Mouse (Mus musculus): ENCODE measurements around the gene Pramel1.
"Not testable (repeated sequence)": the region's sequence is repeated elsewhere in the genome, so short reads cannot be mapped to it uniquely, and the experiment has no call there.

GRCm38 (mm10) chr4:143345491-143345890, 48.7 kb upstream of the Pramel1 start:
- TF ChIP-seq POLR2A (IDR thresholded peaks at IDR 0.05; ENCODE audit: control insufficient read depth, low read depth, low read length); CTCF (IDR thresholded peaks at IDR 0.05; ENCODE audit: control insufficient read depth, insufficient read depth, insufficient replicate concordance, low read depth, low read length): not testable (repeated sequence)
